Mouse (Mus musculus) liver, embryonic 11.5 days (tissue): ENCODE data around the gene Gabpb1. TPM values are rescaled to one million over a fixed set of nuclear protein-coding genes. Genes with fewer than 3 reads are reported as not detected.

Experiments
- ATAC-seq: fragments of 200-750 bp; cut with Nextera tagmentation; replicated peaks from 2 replicates; pipeline ENCODE4 v1.8.0; 2017; ENCODE audit warnings: moderate number of reproducible peaks, mild to moderate bottlenecking, moderate TSS enrichment, moderate library complexity; ENCODE audit not compliant: low FRiP score
- DNase-seq: peaks from one replicate; pipeline ENCODE4 v3.0.0-alpha.2; 2017; ENCODE audit warnings: low spot score
- H3K27ac ChIP-seq: fragments of 300-500 bp; sonication (generic); 2 replicates; pipeline ENCODE4 v1.5.1; 2014; ENCODE audit warnings: mild to moderate bottlenecking, low read depth, low read length, control low read depth
- H3K27me3 ChIP-seq: fragments of 300-500 bp; sonication (generic); replicated peaks from 2 replicates; pipeline ENCODE4 v1.6.1; 2014; ENCODE audit warnings: low read length, mixed read lengths; ENCODE audit not compliant: control insufficient read depth, insufficient read depth
- H3K36me3 ChIP-seq: fragments of 300-500 bp; sonication (generic); 2 replicates; pipeline ENCODE4 v1.6.1; 2014; ENCODE audit warnings: mild to moderate bottlenecking, low read length, moderate library complexity, mixed read lengths; ENCODE audit not compliant: control insufficient read depth, insufficient read depth
- H3K4me1 ChIP-seq: fragments of 300-500 bp; sonication (generic); replicated peaks from 2 replicates; pipeline ENCODE4 v1.6.1; 2014; ENCODE audit warnings: low read length, mixed read lengths; ENCODE audit not compliant: control insufficient read depth, insufficient read depth
- H3K4me2 ChIP-seq: fragments of 300-500 bp; sonication (generic); 2 replicates; pipeline ENCODE4 v1.6.1; 2014; ENCODE audit warnings: mild to moderate bottlenecking, control low read depth, moderate library complexity
- H3K4me3 ChIP-seq: fragments of 300-500 bp; sonication (generic); 2 replicates; pipeline ENCODE4 v1.5.1; 2014; ENCODE audit warnings: low read depth, low read length, control low read depth
- H3K9ac ChIP-seq: fragments of 300-500 bp; sonication (generic); 2 replicates; pipeline ENCODE4 v1.6.1; 2014; ENCODE audit warnings: low read depth, low read length, control low read depth
- H3K9me3 ChIP-seq: fragments of 300-500 bp; sonication (generic); 2 replicates; pipeline ENCODE4 v1.6.1; 2016; ENCODE audit warnings: low read length, inconsistent platforms, mixed read lengths; ENCODE audit not compliant: control insufficient read depth
- WGBS: fragments of 180-500 bp; shearing (Covaris S2); extraction: QIAGEN DNeasy Blood & Tissue Kit; methylation state at CpG from one replicate; pipeline ENCODE4 v1.1.7; 2014; 5-methylcytosine and 5-hydroxymethylcytosine counted together
- polyA plus RNA-seq: library from polyadenylated mRNA; unstranded; fragments of >200 nt; fragmentation: Nextera tagmentation; extraction: Ambion mirVana; gene quantifications from 2 replicates; pipeline ENCODE4 v1.2.1, GENCODE M21; 2014

Gabpb1 gene
- polyA plus RNA-seq = 41.0 and 46.4 TPM in 2 replicates

GRCm38 (mm10) chr2:126676122-126676515, at the start of gene Gabpb1:
Gene Gabpb1, minus strand, starts transcription at chr2:126676337.
- 20% methylated on average over 12 of the region's 12 CpGs for WGBS
- H3K36me3 ChIP-seq = no peaks in the 10 kb centered on the region

GRCm38 (mm10) chr2:126712950-126713349, 36.8 kb upstream of the Gabpb1 start:
- peaks cover 7% of the 10 kb centered on the region for H3K4me1 ChIP-seq
- no peak overlapping the region for H3K27ac ChIP-seq
- no peak overlapping the region for H3K4me2 ChIP-seq
- no peaks in the 10 kb centered on the region for H3K27me3 ChIP-seq
- no peaks in the 10 kb centered on the region for H3K9me3 ChIP-seq
- ATAC-seq (no peak), DNase-seq (no peak)
- no peak overlapping the region for H3K9ac ChIP-seq
- H3K4me3 ChIP-seq = no peak overlapping the region
- H3K36me3 ChIP-seq = 0 out of 2 replicates have a peak, but pooled peaks cover 2% of the 10 kb centered on the region

More at GRCm38 (mm10) chr2:126676122-126676515, at the start of gene Gabpb1:
- H3K4me1 ChIP-seq = peaks cover 9% of the 10 kb centered on the region
- H3K4me3 ChIP-seq = peak within 1 kb of the TSS; percentile 99
- peak within 1 kb of the TSS; percentile 100 for H3K27ac ChIP-seq
- no peak for DNase-seq
- no peak for ATAC-seq
- peak within 1 kb of the TSS; percentile 99 for H3K9ac ChIP-seq
- H3K27me3 ChIP-seq = no peaks in the 10 kb centered on the region
- H3K9me3 ChIP-seq = no peaks in the 10 kb centered on the region
- peak within 1 kb of the TSS; percentile 77 for H3K4me2 ChIP-seq

- 0 out of 2 replicates have a peak, but pooled peaks cover 2% of the 10 kb centered on the region for H3K36me3 ChIP-seq
- no peak for ATAC-seq
- H3K9me3 ChIP-seq = no peaks in the 10 kb centered on the region
- peaks cover 7% of the 10 kb centered on the region for H3K4me1 ChIP-seq
- no peaks in the 10 kb centered on the region for H3K27me3 ChIP-seq
- H3K4me3 ChIP-seq = no peak overlapping the region
- no peak for DNase-seq
- H3K9ac ChIP-seq = no peak overlapping the region
- H3K4me2 ChIP-seq = no peak overlapping the region
- H3K27ac ChIP-seq = no peak overlapping the region
- 94% methylated on average over 5 of the region's 5 CpGs for WGBS
Observed at GRCm38 (mm10) chr2:126712526-126712925, 36.4 kb upstream of the Gabpb1 start.

- peaks cover 2% of the 10 kb centered on the region; the same call in 1 of the 2 replicates for H3K27me3 ChIP-seq
- DNase-seq (no peak), ATAC-seq (no peak)
- no peaks in the 10 kb centered on the region for H3K36me3 ChIP-seq
- no peak overlapping the region for H3K9ac ChIP-seq
- peak overlapping the region; percentile 93 for H3K4me3 ChIP-seq
- WGBS = 66% methylated on average over 4 of the region's 4 CpGs
- peaks cover 7% of the 10 kb centered on the region for H3K4me1 ChIP-seq
- H3K4me2 ChIP-seq = peak overlapping the region; percentile 73
- no peak overlapping the region for H3K27ac ChIP-seq
- no peaks in the 10 kb centered on the region for H3K9me3 ChIP-seq
Observed at GRCm38 (mm10) chr2:126708361-126708760, 32.2 kb upstream of the Gabpb1 start.

GRCm38 (mm10) chr2:126707438-126707779, 31.3 kb upstream of the Gabpb1 start:
- Histone ChIP-seq H3K9me3 (no peaks in the 10 kb centered on the region), H3K4me3 (peak overlapping the region; percentile 93)

GRCm38 (mm10) chr2:126706759-126707437, 30.8 kb upstream of the Gabpb1 start, which contains the start of gene Usp8:
Gene Usp8, plus strand, starts transcription at chr2:126707328.
- Histone ChIP-seq H3K4me2 (peak within 1 kb of the TSS; percentile 73), H3K27ac (peak within 1 kb of the TSS; percentile 67), H3K36me3 (no peaks in the 10 kb centered on the region), H3K4me3 (peak within 1 kb of the TSS; percentile 93), H3K9ac (peak within 1 kb of the TSS; percentile 75), H3K27me3 (peaks cover 2% of the 10 kb centered on the region; the same call in 1 of the 2 replicates), H3K4me1 (peaks cover 7% of the 10 kb centered on the region), H3K9me3 (no peaks in the 10 kb centered on the region)
- ATAC-seq (peak; percentile 100), DNase-seq (peak; percentile 96)
- WGBS = 3% methylated on average over 47 of the region's 47 CpGs

More at GRCm38 (mm10) chr2:126707438-126707779, 31.3 kb upstream of the Gabpb1 start:
- DNase-seq (no peak), ATAC-seq (peak; percentile 82)
- Histone ChIP-seq H3K36me3 (no peaks in the 10 kb centered on the region), H3K4me2 (peak overlapping the region; percentile 73), H3K9ac (peak overlapping the region; percentile 75), H3K4me1 (peaks cover 7% of the 10 kb centered on the region), H3K27me3 (peaks cover 2% of the 10 kb centered on the region; the same call in 1 of the 2 replicates), H3K27ac (peak overlapping the region; percentile 67)
- under 1% methylated on average over 23 of the region's 23 CpGs for WGBS

GRCm38 (mm10) chr2:126695285-126695684, 19.1 kb upstream of the Gabpb1 start:
- DNase-seq (no peak), ATAC-seq (no peak)

GRCm38 (mm10) chr2:126691290-126691689, 15.2 kb upstream of the Gabpb1 start:
- Histone ChIP-seq H3K4me3 (no peak overlapping the region), H3K36me3 (no peaks in the 10 kb centered on the region), H3K27me3 (no peaks in the 10 kb centered on the region), H3K4me1 (no peaks in the 10 kb centered on the region), H3K9me3 (no peaks in the 10 kb centered on the region), H3K27ac (no peak overlapping the region), H3K9ac (no peak overlapping the region), H3K4me2 (no peak overlapping the region)
- 79% methylated on average over 3 of the region's 3 CpGs for WGBS
- DNase-seq (no peak), ATAC-seq (no peak)

More at GRCm38 (mm10) chr2:126695285-126695684, 19.1 kb upstream of the Gabpb1 start:
- 76% methylated on average over 6 of the region's 6 CpGs for WGBS
- Histone ChIP-seq H3K4me2 (no peak overlapping the region), H3K9ac (no peak overlapping the region), H3K4me3 (no peak overlapping the region), H3K27me3 (no peaks in the 10 kb centered on the region), H3K9me3 (no peaks in the 10 kb centered on the region), H3K36me3 (no peaks in the 10 kb centered on the region), H3K4me1 (no peaks in the 10 kb centered on the region), H3K27ac (no peak overlapping the region)

GRCm38 (mm10) chr2:126682937-126683336, 6.8 kb upstream of the Gabpb1 start:
- no peaks in the 10 kb centered on the region for H3K4me1 ChIP-seq
- ATAC-seq (no peak), DNase-seq (no peak)
- H3K27ac ChIP-seq = no peak overlapping the region
- WGBS = 60% methylated on average over 1 of the region's 1 CpGs
- H3K9me3 ChIP-seq = no peaks in the 10 kb centered on the region
- H3K4me2 ChIP-seq = no peak overlapping the region
- no peak overlapping the region for H3K4me3 ChIP-seq
- H3K9ac ChIP-seq = no peak overlapping the region
- no peaks in the 10 kb centered on the region for H3K27me3 ChIP-seq
- H3K36me3 ChIP-seq = peaks cover 2% of the 10 kb centered on the region; the same call in 1 of the 2 replicates
